Mouse (Mus musculus) embryo, embryonic 10.5 days (tissue): ENCODE results near the gene Bckdk.
A peak's percentile ranks its signal among the peaks of the same experiment; 100 is the strongest.
"Not testable (repeated sequence)": the region's sequence is repeated elsewhere in the genome, so short reads cannot be mapped to it uniquely, and the experiment has no call there.

Source experiments
- DNase-seq: peaks from one replicate; pipeline ENCODE4 v3.0.0-alpha.2; 2015; ENCODE audit warnings: low spot score

The Bckdk gene

GRCm38 (mm10) chr7:127931351-127932135, 27.7 kb downstream of the Bckdk start:
- peak; percentile 30 for DNase-seq

DNA sequence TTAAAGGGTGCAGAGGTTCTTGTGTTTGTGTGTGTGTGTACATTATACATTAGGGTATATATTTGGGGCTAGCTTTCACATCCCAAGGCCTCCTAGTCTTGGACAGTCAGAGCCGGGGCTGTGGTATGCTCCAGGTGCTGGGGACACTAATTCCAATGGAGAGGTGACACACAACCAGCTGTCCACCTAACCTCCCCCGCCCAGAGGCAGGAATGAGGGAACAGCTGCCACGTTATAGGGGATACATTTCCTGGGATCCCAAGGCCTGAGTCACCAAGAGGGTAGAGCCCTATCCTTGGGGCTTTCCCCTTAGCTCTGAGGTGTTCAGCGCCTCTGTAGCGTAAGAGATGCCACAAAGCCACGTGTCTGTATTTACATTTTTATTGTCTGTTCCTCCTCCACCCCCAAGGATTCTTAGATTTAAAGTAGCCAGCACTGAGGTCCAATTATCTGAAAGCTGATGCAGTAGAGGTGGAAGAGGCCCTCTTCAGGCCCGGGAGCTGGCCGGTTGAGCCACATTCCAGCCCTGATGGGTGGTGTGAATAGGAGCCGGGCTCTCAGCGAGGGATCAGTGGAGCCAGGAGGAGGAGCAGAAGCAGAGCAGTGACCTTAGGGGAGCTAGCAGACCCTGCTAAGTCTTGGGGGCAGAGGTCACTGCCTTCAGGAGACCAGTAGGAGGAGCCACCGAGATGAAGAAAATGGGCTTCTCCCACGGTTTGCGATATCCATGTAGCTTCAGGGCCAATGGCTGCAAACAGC, 28.6 kb downstream of the Bckdk start:
- peak; percentile 70 for DNase-seq

- DNase-seq = no peak
Measured at GRCm38 (mm10) chr7:127934075-127934474, 30.2 kb downstream of the Bckdk start.

- DNase-seq = peak; percentile 97
Measured at GRCm38 (mm10) chr7:127935028-127935722, 31.3 kb downstream of the Bckdk start.

DNA sequence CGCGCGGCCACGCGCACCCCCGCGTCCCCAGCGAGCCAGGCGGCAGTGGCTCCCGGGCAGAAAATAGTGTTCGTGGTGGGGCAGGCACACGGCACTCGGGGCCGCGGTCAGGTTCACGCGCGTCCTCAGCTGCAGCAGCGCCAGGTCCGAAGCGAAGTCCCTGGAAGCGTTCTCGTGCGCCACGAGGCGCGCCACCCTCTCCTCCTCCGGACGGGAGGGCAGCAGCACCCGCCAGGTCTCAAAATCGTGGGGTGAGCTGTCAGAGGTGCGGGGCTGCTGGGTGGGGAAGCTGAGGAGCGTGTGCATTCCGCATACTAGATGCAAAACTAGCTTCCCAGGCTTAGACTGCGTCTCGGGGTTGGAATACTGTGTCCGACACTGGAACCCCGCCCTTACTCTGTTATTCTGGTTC, 31.9 kb downstream of the Bckdk start:
- DNase-seq = peak; percentile 44

DNA sequence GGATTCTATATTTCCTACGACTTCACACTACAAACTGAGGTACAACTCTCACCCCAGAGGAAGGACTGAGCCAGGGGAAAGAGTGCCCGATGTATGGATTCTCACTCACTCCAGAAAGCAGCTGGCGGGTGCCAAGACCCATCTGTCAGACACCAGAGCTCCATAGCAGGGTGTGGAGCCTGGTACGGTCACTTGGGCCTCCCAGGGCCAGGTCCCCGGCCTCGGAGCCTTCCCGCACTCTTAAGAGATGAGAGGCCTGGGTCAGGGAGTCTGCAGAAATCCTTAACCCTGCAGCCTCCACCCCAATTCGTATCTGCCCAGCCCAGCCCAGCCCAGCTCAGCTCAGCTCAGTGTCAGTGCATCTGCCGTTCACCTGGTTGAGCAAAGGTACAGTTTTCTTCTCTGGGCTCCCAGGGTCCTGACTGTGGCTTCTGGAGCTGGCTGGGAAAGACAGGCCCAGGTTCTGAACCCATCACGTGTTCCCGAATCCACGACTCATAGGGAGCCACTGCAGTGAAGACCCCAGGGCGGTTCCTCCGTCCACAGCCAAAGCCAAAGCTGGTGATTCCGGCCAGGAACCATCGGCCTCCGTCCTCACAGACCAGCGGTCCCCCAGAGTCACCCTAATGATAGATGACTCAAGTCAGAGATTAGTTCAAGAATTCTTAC, 32.5 kb downstream of the Bckdk start:
- no peak for DNase-seq

DNA sequence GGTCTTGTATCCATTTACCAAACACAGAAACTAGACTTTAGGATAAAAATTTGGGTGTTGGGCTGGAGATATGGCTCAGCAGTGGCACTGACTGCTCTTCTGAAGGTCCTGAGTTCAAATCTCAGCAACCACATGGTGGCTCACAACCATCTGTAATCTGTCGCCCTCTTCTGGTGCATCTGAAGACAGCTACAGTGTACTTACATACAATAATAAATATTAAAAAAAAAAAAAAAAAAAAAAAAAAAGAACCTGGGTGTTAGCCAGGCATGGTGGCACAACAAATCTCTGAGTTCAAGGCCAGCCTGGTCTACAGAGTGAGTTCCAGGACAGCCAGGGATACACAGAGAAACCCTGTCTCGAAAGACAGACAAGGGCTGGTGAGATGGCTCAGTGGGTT, 38.2 kb downstream of the Bckdk start:
- DNase-seq = not testable (repeated sequence)

GRCm38 (mm10) chr7:127944614-127945013, 40.7 kb downstream of the Bckdk start:
- peak; percentile 23 for DNase-seq

GRCm38 (mm10) chr7:127946470-127947023, 42.7 kb downstream of the Bckdk start, which contains the start of gene Prss36:
Gene Prss36 (minus strand): TSS chr7:127946725.
- no peak for DNase-seq

GRCm38 (mm10) chr7:127952864-127953581, 49.1 kb downstream of the Bckdk start:
- no peak for DNase-seq

DNA sequence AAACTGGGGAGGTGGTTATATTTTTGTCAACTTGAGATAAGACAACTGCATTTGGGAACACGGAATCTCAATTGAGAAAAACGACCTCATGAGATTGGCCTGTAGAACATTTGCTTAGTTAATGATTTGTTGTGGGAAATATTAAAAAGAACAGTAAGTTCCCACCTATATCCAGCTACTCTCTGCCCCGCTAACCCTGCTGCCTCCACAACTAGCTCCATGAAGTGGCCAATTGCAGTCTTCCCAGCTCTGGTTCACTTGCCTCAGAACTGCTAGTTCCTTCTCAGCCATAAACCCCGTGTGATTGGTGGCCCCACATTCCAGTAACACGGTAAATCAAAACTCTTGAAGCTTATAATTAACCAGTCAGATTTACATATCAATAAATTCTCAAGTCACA, 55.5 kb downstream of the Bckdk start:
- no peak for DNase-seq
